Mouse (Mus musculus) adrenal gland, postnatal 0 days (tissue): ENCODE results near the gene Gmppb. TPM values are rescaled to one million over a fixed set of nuclear protein-coding genes. Genes with fewer than 3 reads are reported as not detected.

Experiments used
- microRNA-seq: library from miRNA; unstranded; fragments of <30 nt; microRNA quantifications from one replicate; pipeline ENCODE4, GENCODE M21; 2016; ENCODE audit warnings: borderline replicate concordance; ENCODE audit not compliant: insufficient number of aligned reads
- polyA plus RNA-seq: library from polyadenylated mRNA; unstranded; fragments of >200 nt; fragmentation: Nextera tagmentation; extraction: Ambion mirVana; gene quantifications from 2 replicates; pipeline ENCODE4 v1.2.1, GENCODE M21; 2015

Gene Gmppb
- polyA plus RNA-seq = 17.3 and 23.9 TPM in 2 replicates

GRCm38 (mm10) chr9:108049016-108049455 is at the start of gene Gmppb:
Gene Gmppb, plus strand, starts transcription at chr9:108049242.

GRCm38 (mm10) chr9:108001922-108002770 is 46.9 kb upstream of the Gmppb start, which contains the start of gene Ip6k1:
Gene Ip6k1, plus strand, starts transcription at chr9:108002501.

DNA sequence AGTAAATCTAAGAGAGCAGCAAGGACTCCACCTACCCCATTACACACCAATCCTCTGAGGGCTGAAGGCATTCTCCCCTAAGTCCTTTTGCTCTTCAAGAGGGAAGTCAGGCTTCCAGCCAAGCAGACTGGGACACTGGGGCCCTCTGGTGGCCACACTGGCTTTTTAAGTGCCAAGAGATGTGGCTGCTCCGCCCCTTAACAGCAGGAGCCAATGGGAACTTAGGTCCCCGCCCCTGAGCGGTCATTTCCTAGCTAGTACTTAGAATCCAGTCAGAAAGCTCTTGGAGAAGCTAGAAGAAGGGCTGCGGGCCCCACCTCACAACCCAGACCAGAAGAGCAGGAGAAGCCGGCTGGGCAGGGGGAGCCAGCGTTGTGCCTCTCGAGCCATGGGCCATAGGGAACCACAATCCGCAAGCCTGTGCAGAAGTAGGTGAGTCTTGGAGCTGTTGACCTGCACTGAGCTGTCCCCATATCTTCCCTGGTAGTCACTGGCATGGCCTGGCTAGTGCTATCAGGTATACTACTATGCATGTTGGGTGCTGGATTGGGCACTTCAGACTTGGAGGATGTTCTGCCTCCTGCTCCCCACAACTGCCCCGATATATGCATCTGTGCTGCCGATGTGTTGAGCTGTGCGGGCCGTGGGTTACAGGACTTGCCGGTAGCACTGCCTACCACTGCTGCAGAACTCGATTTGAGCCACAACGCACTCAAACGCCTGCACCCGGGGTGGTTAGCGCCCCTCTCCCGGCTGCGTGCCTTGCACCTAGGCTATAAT is 4.0 kb downstream of the Gmppb start, which contains the start of gene Amigo3:
Gene Amigo3, plus strand, starts transcription at position 275 of the 780 bp plus-strand sequence.

GRCm38 (mm10) chr9:108080168-108080567 is 31.1 kb downstream of the Gmppb start, which contains the start of gene Mst1:
Gene Mst1, plus strand, starts transcription at chr9:108080436.

DNA sequence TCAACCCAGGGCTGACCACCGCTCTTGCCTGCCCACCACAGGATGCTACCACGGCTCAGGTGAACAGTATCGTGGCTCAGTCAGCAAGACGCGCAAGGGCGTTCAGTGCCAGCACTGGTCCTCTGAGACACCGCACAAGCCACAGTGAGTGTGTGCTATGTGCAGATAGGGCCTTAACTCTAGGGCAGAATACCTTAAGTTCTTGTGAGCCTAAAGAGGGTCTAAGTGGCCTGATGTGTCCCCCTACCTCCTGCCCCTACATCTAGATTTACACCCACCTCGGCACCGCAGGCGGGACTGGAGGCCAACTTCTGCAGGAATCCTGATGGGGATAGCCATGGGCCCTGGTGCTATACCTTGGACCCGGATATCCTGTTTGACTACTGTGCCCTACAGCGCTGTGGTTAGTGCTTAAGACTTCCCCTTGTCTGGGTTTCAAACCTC is 34.0 kb downstream of the Gmppb start, which contains the start of gene Rnf123:
Gene Rnf123, minus strand, starts transcription at position 359 of the 444 bp plus-strand sequence.

DNA sequence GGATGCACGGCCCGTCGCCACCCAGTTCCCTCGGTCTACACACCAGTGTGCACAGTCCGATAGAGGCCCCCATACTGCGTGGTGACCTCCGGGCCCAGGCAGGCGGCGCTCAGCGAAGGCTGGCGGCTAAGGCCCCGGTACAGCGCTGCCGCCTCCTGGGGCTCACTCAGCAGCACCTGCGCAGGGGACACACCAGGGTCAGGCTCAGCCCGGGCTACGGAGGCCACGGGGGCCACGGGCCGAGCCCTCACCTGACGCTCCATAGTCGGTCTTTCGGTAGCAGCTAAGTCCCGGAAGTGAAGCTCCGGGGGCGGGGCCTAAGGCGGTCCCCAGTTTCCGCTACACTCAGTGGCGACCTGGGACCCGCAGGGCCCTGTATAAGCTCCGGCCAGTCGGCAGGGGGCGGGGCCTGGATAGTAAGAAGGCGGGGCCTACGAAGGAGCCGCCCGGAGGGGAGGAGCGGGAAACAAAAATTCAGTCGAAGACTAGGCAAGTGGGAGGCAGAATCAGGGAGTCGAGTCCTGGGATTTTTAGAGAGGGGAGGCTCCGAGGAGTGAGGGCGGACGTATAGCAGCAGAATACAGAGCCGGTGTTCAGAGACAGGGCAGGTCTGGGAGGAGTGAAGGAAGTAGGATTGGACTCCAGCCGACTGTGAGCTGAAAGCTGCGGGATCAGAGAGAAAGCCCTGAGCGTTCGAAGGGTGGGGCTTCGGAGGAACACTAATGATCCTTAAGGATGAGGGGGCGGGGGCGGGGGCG is 45.3 kb downstream of the Gmppb start, which contains the start of gene Apeh:
Gene Apeh, minus strand, starts transcription at position 423 of the 758 bp plus-strand sequence.

Small RNA genes lying within 50 kb of the gene (microRNA-seq; reads per million reads assigned to microRNA genes)
- gene Mir7088 = not detected

Other genes with a start within 250 kb of the Gmppb start
- 25.9 and 43.6 TPM in 2 replicates for gene Rbm6, start 176.0 kb upstream of the Gmppb start, polyA plus RNA-seq
- 10.5 and 11.8 TPM in 2 replicates for gene Mon1a, start 161.1 kb upstream of the Gmppb start, polyA plus RNA-seq
- gene Mst1r, start 142.4 kb upstream of the Gmppb start, polyA plus RNA-seq = 5.1 and 5.4 TPM in 2 replicates
- gene Actl11, start 120.8 kb upstream of the Gmppb start, polyA plus RNA-seq = not detected in 2 replicates
- 3.1 and 4.4 TPM in 2 replicates for gene Camkv, start 113.6 kb upstream of the Gmppb start, polyA plus RNA-seq
- gene Traip, start 99.1 kb upstream of the Gmppb start, polyA plus RNA-seq = 10.0 and 11.1 TPM in 2 replicates
- gene Uba7, start 73.7 kb upstream of the Gmppb start, polyA plus RNA-seq = 30.4 and 55.9 TPM in 2 replicates
- 0.66 and 0.84 TPM in 2 replicates for gene Gm20661, start 66.2 kb upstream of the Gmppb start, polyA plus RNA-seq
- gene Inka1, start 63.4 kb upstream of the Gmppb start, polyA plus RNA-seq = 36.0 and 45.0 TPM in 2 replicates
- gene Cdhr4, start 56.7 kb upstream of the Gmppb start, polyA plus RNA-seq = 1.8 and 2.6 TPM in 2 replicates
- gene Gm20662, start 52.9 kb upstream of the Gmppb start, polyA plus RNA-seq = 0.73 TPM in 1 of 2 replicates, not detected in the other
- 45.9 and 52.5 TPM in 2 replicates for gene Ip6k1, start 46.7 kb upstream of the Gmppb start, polyA plus RNA-seq
- 1.7 and 2.4 TPM in 2 replicates for gene Amigo3, start 3.9 kb downstream of the Gmppb start, polyA plus RNA-seq
- gene Mst1, start 31.2 kb downstream of the Gmppb start, polyA plus RNA-seq = 2.1 and 2.7 TPM in 2 replicates
- 16.6 and 22.3 TPM in 2 replicates for gene Rnf123, start 34.1 kb downstream of the Gmppb start, polyA plus RNA-seq
- 43.5 and 58.7 TPM in 2 replicates for gene Apeh, start 45.4 kb downstream of the Gmppb start, polyA plus RNA-seq
- gene Bsn, start 141.1 kb downstream of the Gmppb start, polyA plus RNA-seq = 0.76 and 1.3 TPM in 2 replicates
- 72.2 and 83.2 TPM in 2 replicates for gene Dag1, start 214.7 kb downstream of the Gmppb start, polyA plus RNA-seq
- gene Nicn1, start 241.2 kb downstream of the Gmppb start, polyA plus RNA-seq = 33.2 and 37.4 TPM in 2 replicates
- 6.1 and 6.2 TPM in 2 replicates for gene Amt, start 247.6 kb downstream of the Gmppb start, polyA plus RNA-seq